Mouse (Mus musculus) ES-Bruce4 (cell line): ENCODE results near the gene Psap. TPM values are rescaled to one million over a fixed set of nuclear protein-coding genes. Genes with fewer than 3 reads are reported as not detected.
A peak's percentile ranks its signal among the peaks of the same experiment; 100 is the strongest.

Source experiments
- H3K27ac ChIP-seq: 2 replicates; pipeline ENCODE4 v1.5.1; 2012; ENCODE audit warnings: low read length, inconsistent platforms; ENCODE audit not compliant: insufficient read depth
- H3K27me3 ChIP-seq: 2 replicates; pipeline ENCODE4 v1.6.1; 2012; ENCODE audit warnings: mild to moderate bottlenecking, low read length, inconsistent platforms; ENCODE audit not compliant: control insufficient read depth, poor library complexity, insufficient read depth, severe bottlenecking
- H3K36me3 ChIP-seq: 2 replicates; pipeline ENCODE4 v1.6.1; 2012; ENCODE audit warnings: inconsistent platforms, mild to moderate bottlenecking, low read length, moderate library complexity; ENCODE audit not compliant: control insufficient read depth, poor library complexity, insufficient read depth, severe bottlenecking
- H3K4me1 ChIP-seq: one replicate; pipeline ENCODE4 v1.8.1; 2011; ENCODE audit warnings: low read length; ENCODE audit not compliant: control insufficient read depth, insufficient read depth
- H3K4me3 ChIP-seq: 2 replicates; pipeline ENCODE4 v1.5.1; 2011; ENCODE audit warnings: low read depth, mild to moderate bottlenecking, low read length
- H3K9ac ChIP-seq: 2 replicates; pipeline ENCODE4 v1.6.1; 2012; ENCODE audit warnings: low read depth, mild to moderate bottlenecking, inconsistent platforms; ENCODE audit not compliant: poor library complexity, severe bottlenecking
- H3K9me3 ChIP-seq: replicated peaks from 2 replicates; pipeline ENCODE4 v1.6.1; 2012; ENCODE audit warnings: mild to moderate bottlenecking, low read length, inconsistent platforms; ENCODE audit not compliant: control insufficient read depth, poor library complexity, insufficient read depth, severe bottlenecking
- CTCF ChIP-seq: IDR thresholded peaks from one replicate; pipeline ENCODE4 v1.8.1; 2011; ENCODE audit warnings: low read depth, low read length
- EP300 ChIP-seq: IDR thresholded peaks from 2 replicates; pipeline ENCODE4 v1.6.1; 2011; ENCODE audit warnings: low read depth, low read length; ENCODE audit not compliant: insufficient read depth
- POLR2A ChIP-seq: IDR thresholded peaks from one replicate; pipeline ENCODE4 v1.8.1; 2011; ENCODE audit warnings: low read length; ENCODE audit not compliant: insufficient read depth
- polyA plus RNA-seq: library from polyadenylated mRNA; stranded (reverse); fragments of >200 nt; gene quantifications from 2 replicates; pipeline ENCODE4 v1.2.4, GENCODE M21; 2011; ENCODE audit warnings: low read depth; ENCODE audit not compliant: missing spikeins, insufficient read depth, insufficient read length

The Psap gene
- polyA plus RNA-seq, 1 experiment: 218 TPM

DNA sequence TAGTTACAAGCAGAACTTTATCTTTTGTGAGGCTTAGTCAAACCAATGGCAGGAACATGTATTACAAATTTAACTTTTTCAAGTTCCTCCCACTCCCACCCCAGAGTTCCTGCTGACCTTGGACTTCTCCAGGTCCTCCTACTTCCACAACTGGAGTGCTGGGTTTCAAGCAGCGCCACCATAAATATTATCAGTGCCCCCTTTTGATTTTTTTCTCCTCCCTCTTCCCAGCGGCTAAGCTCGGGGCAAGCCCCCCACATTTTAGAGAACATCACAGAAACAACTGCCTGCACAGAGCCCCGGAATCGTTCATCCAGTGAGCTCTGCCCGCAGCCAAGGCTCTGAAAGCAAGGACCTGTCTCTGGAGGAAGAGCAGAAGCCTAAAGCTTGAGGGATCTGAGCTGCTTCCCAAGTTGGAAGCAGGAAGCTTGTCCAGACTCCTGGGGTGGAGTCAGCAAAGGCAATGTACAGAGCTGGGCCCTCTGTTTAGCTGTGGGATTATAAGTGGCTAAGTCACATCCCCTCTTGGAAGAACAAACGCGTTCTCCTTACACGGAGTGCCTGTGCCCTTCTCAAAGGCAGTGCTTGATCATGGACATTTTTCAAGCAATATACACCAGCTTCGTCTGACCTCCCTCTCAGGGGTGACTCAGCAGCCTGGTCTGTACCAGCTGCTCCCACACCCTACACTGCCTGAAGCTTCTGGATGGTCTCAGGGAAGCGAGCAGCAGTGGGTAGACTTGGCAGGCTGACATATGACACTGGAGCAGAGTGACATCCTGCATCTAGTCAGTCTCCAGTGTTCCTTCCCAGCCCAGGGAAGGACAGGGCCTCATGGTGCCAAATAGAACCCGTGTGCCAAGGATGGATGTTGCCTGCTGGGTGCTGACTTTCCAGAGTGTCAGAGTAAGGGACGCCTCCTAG is 8.0 kb upstream of the Psap start:
- Histone ChIP-seq H3K9ac (no peak overlapping the region), H3K27me3 (no peaks in the 10 kb centered on the region), H3K4me3 (no peak overlapping the region), H3K27ac (no peak overlapping the region), H3K4me1 (no peaks in the 10 kb centered on the region), H3K9me3 (no peaks in the 10 kb centered on the region), H3K36me3 (no peaks in the 10 kb centered on the region)
- no peak for TF ChIP-seq EP300
- TF ChIP-seq CTCF: no peak
- no peak for TF ChIP-seq POLR2A

DNA sequence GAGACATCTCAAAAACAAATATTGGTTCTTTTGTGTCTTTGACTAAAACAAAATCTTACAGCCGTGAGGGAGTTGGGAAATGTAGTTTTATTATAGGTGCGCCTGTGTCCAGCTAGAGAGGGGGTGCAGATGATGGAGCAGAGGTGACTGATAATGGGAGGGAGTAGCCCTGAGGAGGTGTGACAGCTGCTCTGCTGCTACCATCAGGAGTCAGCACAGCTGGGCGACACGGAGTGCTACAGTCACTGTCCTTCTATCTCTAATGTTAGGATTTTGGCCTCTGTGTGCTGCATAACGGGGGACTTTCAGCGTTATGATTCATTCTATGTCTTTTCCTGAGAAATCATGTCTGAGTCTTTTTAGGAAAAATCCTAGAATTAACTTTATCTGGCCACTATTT is 6.4 kb upstream of the Psap start:
- TF ChIP-seq CTCF (no peak), POLR2A (no peak), EP300 (no peak)
- no peak overlapping the region for H3K9ac ChIP-seq
- no peaks in the 10 kb centered on the region for H3K4me1 ChIP-seq

DNA sequence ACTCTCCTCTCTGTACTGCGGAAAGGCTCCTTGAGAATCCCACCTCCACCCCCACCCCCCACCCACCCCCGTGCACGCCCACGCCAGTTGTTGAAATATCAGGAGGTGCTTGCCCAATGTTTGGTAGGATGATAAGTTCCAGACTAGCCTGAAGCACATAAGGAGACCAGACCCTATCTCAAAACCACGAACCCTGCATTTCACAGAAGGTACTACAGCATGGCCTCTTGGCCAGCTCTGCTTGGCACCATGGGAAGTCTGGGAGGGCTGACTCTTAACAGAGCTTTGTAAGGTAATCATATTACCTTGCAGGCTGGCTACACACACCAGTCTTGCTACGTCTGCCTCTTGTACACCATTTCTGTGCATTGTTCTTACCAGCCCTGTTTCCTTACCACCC is 5.2 kb upstream of the Psap start:
- no peaks in the 10 kb centered on the region for H3K9me3 ChIP-seq
- H3K27me3 ChIP-seq: no peaks in the 10 kb centered on the region
- H3K9ac ChIP-seq: no peak overlapping the region
- H3K27ac ChIP-seq: no peak overlapping the region
- no peak overlapping the region for H3K4me3 ChIP-seq
- H3K36me3 ChIP-seq: no peaks in the 10 kb centered on the region
- H3K4me1 ChIP-seq: no peaks in the 10 kb centered on the region
- TF ChIP-seq POLR2A (no peak), EP300 (no peak), CTCF (no peak)

More for the DNA sequence above, 6.4 kb upstream of the Psap start:
- Histone ChIP-seq H3K9me3 (no peaks in the 10 kb centered on the region), H3K27me3 (no peaks in the 10 kb centered on the region), H3K36me3 (no peaks in the 10 kb centered on the region), H3K27ac (no peak overlapping the region), H3K4me3 (no peak overlapping the region)

DNA sequence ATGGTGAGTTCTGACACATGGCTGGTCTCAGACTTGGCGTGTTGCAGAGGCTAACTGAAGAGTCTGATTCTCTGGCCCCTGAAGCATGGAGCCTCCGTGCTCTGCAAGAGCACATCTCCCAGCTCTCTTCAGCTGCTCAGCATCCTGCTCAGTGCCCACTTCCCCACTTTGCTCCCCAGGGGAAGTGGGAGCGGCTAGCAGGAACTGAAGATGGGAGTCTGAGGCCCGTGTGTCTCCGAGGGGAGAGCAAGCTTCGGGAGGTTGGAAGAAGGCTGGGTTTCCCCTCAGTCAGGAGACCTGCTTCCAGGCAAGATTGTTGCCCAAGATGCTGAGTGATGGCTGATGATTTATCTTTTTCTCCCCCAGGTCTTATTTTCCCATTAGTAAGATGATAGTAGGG is 4.0 kb upstream of the Psap start:
- no peak overlapping the region for H3K9ac ChIP-seq
- no peaks in the 10 kb centered on the region for H3K9me3 ChIP-seq
- no peak overlapping the region for H3K4me3 ChIP-seq
- H3K27me3 ChIP-seq: no peaks in the 10 kb centered on the region
- no peak for TF ChIP-seq CTCF
- no peak for TF ChIP-seq POLR2A
- no peak for TF ChIP-seq EP300
- no peaks in the 10 kb centered on the region for H3K4me1 ChIP-seq
- H3K27ac ChIP-seq: no peak overlapping the region
- H3K36me3 ChIP-seq: no peaks in the 10 kb centered on the region

DNA sequence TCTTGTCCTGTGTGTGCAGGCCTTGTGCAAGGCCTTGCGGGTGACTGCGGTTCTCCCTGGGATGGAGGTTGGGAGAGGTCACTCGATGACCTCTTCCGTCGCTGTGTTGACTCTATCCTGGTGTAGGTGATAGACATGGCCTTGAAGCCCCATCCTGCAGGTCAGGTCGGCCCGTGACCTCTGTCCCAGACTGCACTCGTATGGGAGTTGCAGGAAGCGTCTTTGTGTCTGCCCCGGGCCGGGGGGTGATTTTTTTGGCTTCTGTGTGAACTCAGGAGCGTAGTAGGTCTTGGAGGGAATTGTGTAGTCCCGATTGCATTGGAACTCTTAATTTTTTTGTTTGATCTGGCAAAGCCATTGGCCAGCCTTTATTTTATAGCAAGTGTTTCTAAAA is 576 bp downstream of the Psap start:
- H3K9me3 ChIP-seq: no peaks in the 10 kb centered on the region
- TF ChIP-seq CTCF (no peak), POLR2A (no peak), EP300 (no peak)
- H3K27me3 ChIP-seq: no peaks in the 10 kb centered on the region
- 0 out of 2 replicates have a peak overlapping the region, but pooled peaks have one; percentile 13 for H3K27ac ChIP-seq
- no peaks in the 10 kb centered on the region for H3K36me3 ChIP-seq
- H3K9ac ChIP-seq: peak overlapping the region; percentile 50
- H3K4me1 ChIP-seq: peaks cover 4% of the 10 kb centered on the region
- peak overlapping the region; percentile 88 for H3K4me3 ChIP-seq

DNA sequence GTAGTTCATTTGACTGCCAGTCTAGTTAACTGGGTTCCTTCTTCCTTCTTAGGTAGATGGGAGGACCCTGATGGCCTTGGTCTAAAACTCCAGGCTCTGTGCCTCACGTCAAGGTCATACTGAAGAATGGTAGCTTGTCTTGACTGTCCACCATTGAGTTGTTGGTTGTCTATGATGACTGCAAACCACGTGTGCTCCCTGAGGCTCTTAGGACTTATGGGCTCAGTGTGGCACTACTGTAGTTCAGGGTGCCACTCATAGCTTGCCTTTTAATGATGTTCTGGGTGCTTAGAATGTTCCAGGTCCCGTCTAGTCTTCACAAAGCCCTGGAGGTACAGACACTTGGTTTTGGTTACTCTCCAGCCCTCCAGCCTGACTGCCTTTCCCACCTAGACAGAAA is 1.4 kb downstream of the Psap start:
- Histone ChIP-seq H3K9ac (no peak overlapping the region), H3K4me3 (no peak overlapping the region), H3K27ac (no peak overlapping the region), H3K27me3 (no peaks in the 10 kb centered on the region), H3K36me3 (no peaks in the 10 kb centered on the region), H3K4me1 (peaks cover 4% of the 10 kb centered on the region), H3K9me3 (no peaks in the 10 kb centered on the region)
- TF ChIP-seq EP300: no peak
- TF ChIP-seq POLR2A: no peak
- no peak for TF ChIP-seq CTCF
